ENCODE assay signal across 8 mouse cellular contexts in genomic region chr5:110284536-110284935, GRCm38 (mm10). TPM values are rescaled to one million over a fixed set of nuclear protein-coding genes. Genes with fewer than 3 reads are reported as not detected.
A peak's percentile ranks its signal among the peaks of the same experiment; 100 is the strongest.
DNase-seq lines count a peak whose midpoint lies in the region; ATAC-seq lines count a peak whose summit lies in the region.

No protein-coding gene starts in this region.

- peaks cover 4% of the 10 kb centered on the region; the same call in 1 of the 2 replicates for H3K36me3 ChIP-seq in embryonic facial prominence, embryonic 14.5 days (ENCODE audit: control insufficient read depth, insufficient read depth, low read length)
- H3K36me3 ChIP-seq in intestine, embryonic 14.5 days (ENCODE audit: control insufficient read depth, insufficient read depth, low read length) = peaks cover 1% of the 10 kb centered on the region; the same call in 1 of the 2 replicates
- H3K36me3 ChIP-seq in liver, embryonic 16.5 days (ENCODE audit: control insufficient read depth, insufficient read depth) = no peaks in the 10 kb centered on the region; the same call in 1 of the 2 replicates

- 19% methylated on average over 4 of the region's 4 CpGs for whole genome bisulfite sequencing in embryonic facial prominence, embryonic 14.5 days
- 16% methylated on average over 4 of the region's 4 CpGs for WGBS in intestine, embryonic 14.5 days
- 2% methylated on average over 4 of the region's 4 CpGs for WGBS in liver, embryonic 16.5 days (ENCODE audit: insufficient replicate concordance)

- no peaks in the 10 kb centered on the region for H3K9me3 ChIP-seq in embryonic facial prominence, embryonic 14.5 days (ENCODE audit: control insufficient read depth, low read length)
- H3K9me3 ChIP-seq in intestine, embryonic 14.5 days (ENCODE audit: control insufficient read depth, low read length) = no peaks in the 10 kb centered on the region
- no peaks in the 10 kb centered on the region for H3K9me3 ChIP-seq in liver, embryonic 16.5 days (replicated peaks; ENCODE audit: control insufficient read depth, low read length)

- H3K27ac ChIP-seq in embryonic facial prominence, embryonic 14.5 days (replicated peaks; ENCODE audit: low read depth, low read length) = no peak overlapping the region
- H3K27ac ChIP-seq in intestine, embryonic 14.5 days (ENCODE audit: low read depth) = no peak overlapping the region
- H3K27ac ChIP-seq in liver, embryonic 16.5 days (ENCODE audit: low read length) = peak overlapping the region; percentile 81

- no peak overlapping the region for H3K4me3 ChIP-seq in embryonic facial prominence, embryonic 14.5 days (ENCODE audit: low read depth, low read length)
- H3K4me3 ChIP-seq in intestine, embryonic 14.5 days (ENCODE audit: low read depth, low read length) = peak overlapping the region; percentile 84; the same call in 1 of the 2 replicates
- peak overlapping the region; percentile 82 for H3K4me3 ChIP-seq in liver, embryonic 16.5 days (ENCODE audit: low read depth, low read length)

- no peaks in the 10 kb centered on the region for H3K4me1 ChIP-seq in embryonic facial prominence, embryonic 14.5 days (ENCODE audit: control insufficient read depth, insufficient read depth, low read length)
- H3K4me1 ChIP-seq in intestine, embryonic 14.5 days (replicated peaks; ENCODE audit: control insufficient read depth, insufficient read depth, low read length) = peaks cover 9% of the 10 kb centered on the region
- H3K4me1 ChIP-seq in liver, embryonic 16.5 days (ENCODE audit: control insufficient read depth, low read depth, low read length) = peaks cover 24% of the 10 kb centered on the region

- peaks cover 16% of the 10 kb centered on the region for H3K27me3 ChIP-seq in embryonic facial prominence, embryonic 14.5 days (replicated peaks; ENCODE audit: control insufficient read depth, insufficient read depth, low read length)
- peaks cover 15% of the 10 kb centered on the region for H3K27me3 ChIP-seq in intestine, embryonic 14.5 days (replicated peaks; ENCODE audit: control insufficient read depth, insufficient read depth, low read length)
- H3K27me3 ChIP-seq in liver, embryonic 16.5 days (ENCODE audit: control insufficient read depth, insufficient read depth, low read depth, low read length) = no peaks in the 10 kb centered on the region

- H3K9ac ChIP-seq in embryonic facial prominence, embryonic 14.5 days (ENCODE audit: low read depth, low read length) = no peak overlapping the region
- no peak overlapping the region for H3K9ac ChIP-seq in intestine, embryonic 14.5 days (ENCODE audit: low read length)
- peak overlapping the region; percentile 83 for H3K9ac ChIP-seq in liver, embryonic 16.5 days (ENCODE audit: low read depth, low read length)

- no peak for ATAC-seq in embryonic facial prominence, embryonic 14.5 days (ENCODE audit: low read depth)
- no peak for ATAC-seq in intestine, embryonic 14.5 days (replicated peaks; ENCODE audit: low FRiP score, low TSS enrichment, low read depth)
- no peak for ATAC-seq in liver, embryonic 16.5 days (ENCODE audit: low read depth)
- no peak for ATAC-seq in frontal cortex, adult (ENCODE audit: low TSS enrichment)

- peak; percentile 82 for DNase-seq in testis, postnatal 10 days (ENCODE audit: low spot score)
- DNase-seq in testis, postnatal 14 days (ENCODE audit: low spot score) = no peak
- peak; percentile 37 for DNase-seq in adrenal gland, adult 2 months
- DNase-seq in embryonic facial prominence, embryonic 14.5 days (ENCODE audit: low spot score) = peak; percentile 19
- peak; percentile 73 for DNase-seq in intestine, embryonic 14.5 days (ENCODE audit: low spot score)
- peak; percentile 78 for DNase-seq in retina, embryonic 14.5 days (ENCODE audit: low spot score)

- H3K4me2 ChIP-seq in embryonic facial prominence, embryonic 14.5 days (ENCODE audit: low read depth, low read length) = no peak overlapping the region
- H3K4me2 ChIP-seq in intestine, embryonic 14.5 days (ENCODE audit: low read length) = peak overlapping the region; percentile 63
- peak overlapping the region; percentile 98 for H3K4me2 ChIP-seq in liver, embryonic 16.5 days (ENCODE audit: low read depth, low read length)

RNA-seq across cellular contexts. Expression of gene Pxmp2, which starts 1.4 kb away (rescaled TPM):
- total RNA-seq in adrenal gland, adult 2 months (2021) = 10 to 100 TPM; 12.2 to 19.2 TPM
- polyA plus RNA-seq in adrenal gland, adult 2 months (2012; rRNA removed) = 10.4 and 18.1 TPM in 2 replicates
- polyA plus RNA-seq in embryonic facial prominence, embryonic 14.5 days (2014; fragmentation: Nextera tagmentation; extraction: Ambion mirVana) = 5.2 and 6.7 TPM in 2 replicates
- polyA plus RNA-seq in intestine, embryonic 14.5 days (2014; fragmentation: Nextera tagmentation; extraction: Ambion mirVana) = 7.2 and 9.0 TPM in 2 replicates
- 52.2 and 55.6 TPM in 2 replicates for polyA plus RNA-seq in liver, embryonic 16.5 days (2015; fragmentation: Nextera tagmentation; extraction: Ambion mirVana)

RNA-seq across cellular contexts. Expression of gene Pole, which starts 1.6 kb away (rescaled TPM):
- 1 to 10 TPM; 1.5 to 1.6 TPM for total RNA-seq in adrenal gland, adult 2 months (2021)
- polyA plus RNA-seq in adrenal gland, adult 2 months (2012; rRNA removed) = 1.1 and 1.2 TPM in 2 replicates
- 20.5 and 24.5 TPM in 2 replicates for polyA plus RNA-seq in embryonic facial prominence, embryonic 14.5 days (2014; fragmentation: Nextera tagmentation; extraction: Ambion mirVana)
- 33.3 and 36.0 TPM in 2 replicates for polyA plus RNA-seq in intestine, embryonic 14.5 days (2014; fragmentation: Nextera tagmentation; extraction: Ambion mirVana)
- 15.5 and 16.5 TPM in 2 replicates for polyA plus RNA-seq in liver, embryonic 16.5 days (2015; fragmentation: Nextera tagmentation; extraction: Ambion mirVana)

RNA-seq across cellular contexts. Expression of gene Pgam5, which starts 14.8 kb away (rescaled TPM):
- 10 to 100 TPM; 46.6 to 58.5 TPM for total RNA-seq in adrenal gland, adult 2 months (2021)
- 23.5 and 25.7 TPM in 2 replicates for polyA plus RNA-seq in adrenal gland, adult 2 months (2012; rRNA removed)
- 57.5 and 68.9 TPM in 2 replicates for polyA plus RNA-seq in embryonic facial prominence, embryonic 14.5 days (2014; fragmentation: Nextera tagmentation; extraction: Ambion mirVana)
- 71.6 and 76.9 TPM in 2 replicates for polyA plus RNA-seq in intestine, embryonic 14.5 days (2014; fragmentation: Nextera tagmentation; extraction: Ambion mirVana)
- polyA plus RNA-seq in liver, embryonic 16.5 days (2015; fragmentation: Nextera tagmentation; extraction: Ambion mirVana) = 21.6 and 23.2 TPM in 2 replicates

RNA-seq across cellular contexts. Expression of gene Ankle2, which starts 53.7 kb away (rescaled TPM):
- total RNA-seq in adrenal gland, adult 2 months (2021) = 10 to 100 TPM; 39.3 to 46.5 TPM
- 7.5 and 8.7 TPM in 2 replicates for polyA plus RNA-seq in adrenal gland, adult 2 months (2012; rRNA removed)
- polyA plus RNA-seq in embryonic facial prominence, embryonic 14.5 days (2014; fragmentation: Nextera tagmentation; extraction: Ambion mirVana) = 26.5 and 29.1 TPM in 2 replicates
- polyA plus RNA-seq in intestine, embryonic 14.5 days (2014; fragmentation: Nextera tagmentation; extraction: Ambion mirVana) = 30.6 and 32.6 TPM in 2 replicates
- polyA plus RNA-seq in liver, embryonic 16.5 days (2015; fragmentation: Nextera tagmentation; extraction: Ambion mirVana) = 9.9 and 12.3 TPM in 2 replicates

RNA-seq across cellular contexts. Expression of gene P2rx2, which starts 58.5 kb away (rescaled TPM):
- total RNA-seq in adrenal gland, adult 2 months (2021) = under 1 TPM; 0.23 to 0.38 TPM
- 0.18 and 0.58 TPM in 2 replicates for polyA plus RNA-seq in adrenal gland, adult 2 months (2012; rRNA removed)
- 2.3 and 2.4 TPM in 2 replicates for polyA plus RNA-seq in embryonic facial prominence, embryonic 14.5 days (2014; fragmentation: Nextera tagmentation; extraction: Ambion mirVana)
- polyA plus RNA-seq in intestine, embryonic 14.5 days (2014; fragmentation: Nextera tagmentation; extraction: Ambion mirVana) = 0.77 and 1.1 TPM in 2 replicates
- polyA plus RNA-seq in liver, embryonic 16.5 days (2015; fragmentation: Nextera tagmentation; extraction: Ambion mirVana) = not detected in 2 replicates
